Comparison of ENCODE assay signal across 12 mouse cellular contexts in genomic region chr8:120867386-120867785, GRCm38 (mm10).
"Had no signal": no experiment of that assay in that cellular context is flagged by ENCODE, and none has a peak within 500 bp of the region (broad histone marks: within the 10 kb centered on the region; RNA-seq: fewer than 3 reads in every experiment).

No protein-coding gene starts in this region.

- H3K9me3 ChIP-seq: limb, embryonic 13.5 days; midbrain, embryonic 13.5 days; stomach, embryonic 15.5 days had no signal

- H3K4me2 ChIP-seq: limb, embryonic 13.5 days; midbrain, embryonic 13.5 days; stomach, embryonic 15.5 days had no signal

- H3K27ac ChIP-seq: layer of hippocampus, adult 2 months; limb, embryonic 13.5 days; liver, embryonic 14.5 days; midbrain, embryonic 13.5 days; stomach, embryonic 15.5 days had no signal

- H3K27me3 ChIP-seq: midbrain, embryonic 13.5 days; stomach, embryonic 15.5 days had no signal

- H3K4me1 ChIP-seq: limb, embryonic 13.5 days; midbrain, embryonic 13.5 days had no signal

- H3K9ac ChIP-seq: limb, embryonic 13.5 days; liver, embryonic 14.5 days; midbrain, embryonic 13.5 days; stomach, embryonic 15.5 days had no signal

- H3K4me3 ChIP-seq: layer of hippocampus, adult 2 months; limb, embryonic 13.5 days; midbrain, embryonic 13.5 days; stomach, embryonic 15.5 days had no signal

- ATAC-seq: inflammation-experienced regulatory T-cells, adult 6 months; midbrain, embryonic 13.5 days had no signal

- H3K36me3 ChIP-seq: limb, embryonic 13.5 days; midbrain, embryonic 13.5 days; stomach, embryonic 15.5 days had no signal

- DNase-seq: kidney, adult 18-20 months; kidney, postnatal 10 days; left cerebral cortex, postnatal 4 days; lung, adult 18-20 months; lung, postnatal 36 days; right cerebral cortex, postnatal 14 days had no signal
